In the genomic region with DNA sequence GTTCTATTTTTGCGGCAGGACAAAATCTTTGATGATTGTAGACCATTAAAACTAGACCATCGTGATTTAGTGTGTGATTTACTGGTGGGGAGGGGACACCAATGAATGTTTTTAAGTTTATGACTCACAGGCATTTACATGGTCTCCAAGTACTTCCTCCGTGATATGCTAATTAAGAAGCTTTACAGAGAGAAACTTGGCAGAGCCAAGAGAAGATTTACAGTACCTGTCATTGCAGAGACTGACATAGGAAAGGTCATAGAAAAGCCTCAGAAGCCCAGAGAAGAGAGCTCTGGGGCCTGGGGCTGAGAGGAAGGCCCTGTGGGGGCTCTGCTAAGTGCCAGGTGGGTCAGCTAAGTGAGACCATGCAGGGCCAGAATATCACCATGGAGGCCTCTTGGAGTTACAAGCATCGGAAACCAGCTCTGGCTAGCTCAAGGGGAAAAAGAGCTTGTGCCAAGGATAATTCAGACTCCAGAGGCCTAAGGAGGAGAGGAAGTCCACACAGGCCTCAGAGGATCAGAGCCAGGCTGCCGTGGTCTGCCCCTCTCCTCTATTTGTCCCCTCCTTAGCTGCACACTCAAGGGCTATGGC, we compare ENCODE assay signal across 15 mouse cellular contexts. TPM values are rescaled to one million over a fixed set of nuclear protein-coding genes. Genes with fewer than 3 reads are reported as not detected.
DNase-seq lines count a peak whose midpoint lies in the region; ATAC-seq and TF ChIP-seq lines count a peak whose summit lies in the region.
"Had no signal": no experiment of that assay in that cellular context is flagged by ENCODE, and none has a peak within 500 bp of the region (broad histone marks: within the 10 kb centered on the region; RNA-seq: fewer than 3 reads in every experiment).

No protein-coding gene starts in this region.

- no peak for DNase-seq in gastrocnemius, adult 2 months
- DNase-seq in gastrocnemius, adult 18-20 months (ENCODE audit: low spot score): no peak
- peak; percentile 18 for DNase-seq in limb, embryonic 14.5 days (ENCODE audit: low spot score)
- no peak for DNase-seq in limb, embryonic 10.5 days (ENCODE audit: low spot score)
- no peak for DNase-seq in ovary, postnatal 36 days (ENCODE audit: low spot score)
- DNase-seq in frontal cortex, postnatal 36 days (ENCODE audit: low spot score in 2 of 2): no peak
- DNase-seq: cerebellum, adult 18-20 months; forebrain, postnatal 0 days; left cerebral cortex, postnatal 4 days; lung, postnatal 10 days; midbrain, embryonic 14.5 days; thymus, adult 2 months had no signal

- intact Hi-C loops in gastrocnemius, adult 2 months (cut with DNase I): no loop called here

- H3K4me3 ChIP-seq in gastrocnemius, adult 2 months: no peak overlapping the region
- H3K4me3 ChIP-seq in limb, embryonic 14.5 days (replicated peaks; ENCODE audit: low read length): no peak overlapping the region
- no peak overlapping the region for H3K4me3 ChIP-seq in limb, embryonic 10.5 days
- no peak overlapping the region for H3K4me3 ChIP-seq in intestine, embryonic 16.5 days (ENCODE audit: low read length)
- no peak overlapping the region for H3K4me3 ChIP-seq in stomach, embryonic 15.5 days (replicated peaks)
- H3K4me3 ChIP-seq: embryonic facial prominence, embryonic 13.5 days had no signal

- no peak for ATAC-seq in limb, embryonic 14.5 days (ENCODE audit: low FRiP score, low read depth)
- ATAC-seq in intestine, embryonic 16.5 days: peak; percentile 22; the same call in 1 of the 2 replicates
- no peak for ATAC-seq in stomach, embryonic 15.5 days (ENCODE audit: insufficient read depth, low FRiP score, low read depth)
- ATAC-seq: forebrain, postnatal 0 days had no signal

- no peak for TF ChIP-seq POLR2A in limb, embryonic 14.5 days (IDR thresholded peaks at IDR 0.05; ENCODE audit: borderline replicate concordance, extremely low read depth, insufficient read depth, insufficient read length)

- H3K4me1 ChIP-seq in limb, embryonic 14.5 days (ENCODE audit: control insufficient read depth, insufficient read depth, low read length): peaks cover 8% of the 10 kb centered on the region; the same call in 1 of the 2 replicates
- peaks cover 20% of the 10 kb centered on the region for H3K4me1 ChIP-seq in limb, embryonic 10.5 days
- H3K4me1 ChIP-seq in intestine, embryonic 16.5 days (ENCODE audit: control insufficient read depth, insufficient read depth, low read length): peaks cover 26% of the 10 kb centered on the region
- H3K4me1 ChIP-seq in stomach, embryonic 15.5 days: 0 out of 2 replicates have a peak, but pooled peaks cover 15% of the 10 kb centered on the region

- 20% methylated on average over 5 of the region's 5 CpGs for WGBS in limb, embryonic 14.5 days
- WGBS in limb, embryonic 10.5 days: 54% methylated on average over 5 of the region's 5 CpGs
- 37% methylated on average over 5 of the region's 5 CpGs for WGBS in intestine, embryonic 16.5 days
- WGBS in stomach, embryonic 15.5 days: 57% methylated on average over 5 of the region's 5 CpGs

- TF ChIP-seq CTCF in gastrocnemius, adult 2 months (IDR thresholded peaks at IDR 0.05): no peak

- no peaks in the 10 kb centered on the region for H3K27me3 ChIP-seq in limb, embryonic 14.5 days (ENCODE audit: control insufficient read depth, insufficient read depth, low read length)
- no peaks in the 10 kb centered on the region for H3K27me3 ChIP-seq in limb, embryonic 10.5 days (ENCODE audit: low read depth, poor library complexity, severe bottlenecking)
- no peaks in the 10 kb centered on the region for H3K27me3 ChIP-seq in intestine, embryonic 16.5 days (replicated peaks; ENCODE audit: control insufficient read depth, insufficient read depth, low read length)
- no peaks in the 10 kb centered on the region for H3K27me3 ChIP-seq in stomach, embryonic 15.5 days (replicated peaks)
- H3K27me3 ChIP-seq: embryonic facial prominence, embryonic 13.5 days had no signal

- H3K9ac ChIP-seq in limb, embryonic 14.5 days (ENCODE audit: low read depth, low read length, severe bottlenecking): no peak overlapping the region
- 0 out of 2 replicates have a peak overlapping the region, but pooled peaks have one; percentile 35 for H3K9ac ChIP-seq in intestine, embryonic 16.5 days (ENCODE audit: low read depth, low read length)
- H3K9ac ChIP-seq in stomach, embryonic 15.5 days: no peak overlapping the region
- H3K9ac ChIP-seq: embryonic facial prominence, embryonic 13.5 days; forebrain, postnatal 0 days had no signal

- peak overlapping the region; percentile 85 for H3K27ac ChIP-seq in gastrocnemius, adult 2 months
- H3K27ac ChIP-seq in limb, embryonic 14.5 days (replicated peaks; ENCODE audit: low read depth, low read length): no peak overlapping the region
- no peak overlapping the region for H3K27ac ChIP-seq in limb, embryonic 10.5 days
- peak overlapping the region; percentile 78 for H3K27ac ChIP-seq in intestine, embryonic 16.5 days (ENCODE audit: low read length)
- peak overlapping the region; percentile 28; the same call in 1 of the 2 replicates for H3K27ac ChIP-seq in stomach, embryonic 15.5 days
- H3K27ac ChIP-seq: embryonic facial prominence, embryonic 13.5 days had no signal

- no peak overlapping the region for H3K4me2 ChIP-seq in limb, embryonic 14.5 days (replicated peaks; ENCODE audit: low read depth, low read length, severe bottlenecking)
- H3K4me2 ChIP-seq in intestine, embryonic 16.5 days (ENCODE audit: low read depth, low read length): no peak overlapping the region
- H3K4me2 ChIP-seq in stomach, embryonic 15.5 days: no peak overlapping the region
- H3K4me2 ChIP-seq: embryonic facial prominence, embryonic 13.5 days had no signal

- H3K9me3 ChIP-seq in limb, embryonic 14.5 days (ENCODE audit: control insufficient read depth, low read length): no peaks in the 10 kb centered on the region
- H3K9me3 ChIP-seq in limb, embryonic 10.5 days (replicated peaks): no peaks in the 10 kb centered on the region
- H3K9me3 ChIP-seq in intestine, embryonic 16.5 days (ENCODE audit: control insufficient read depth, low read length): no peaks in the 10 kb centered on the region
- H3K9me3 ChIP-seq in stomach, embryonic 15.5 days: no peaks in the 10 kb centered on the region
- H3K9me3 ChIP-seq: embryonic facial prominence, embryonic 13.5 days had no signal

- H3K36me3 ChIP-seq in limb, embryonic 14.5 days (ENCODE audit: control insufficient read depth, insufficient read depth, low read length): no peaks in the 10 kb centered on the region
- H3K36me3 ChIP-seq in limb, embryonic 10.5 days: no peaks in the 10 kb centered on the region
- no peaks in the 10 kb centered on the region for H3K36me3 ChIP-seq in intestine, embryonic 16.5 days (ENCODE audit: control insufficient read depth, insufficient read depth, low read length)
- H3K36me3 ChIP-seq in stomach, embryonic 15.5 days: no peaks in the 10 kb centered on the region
- H3K36me3 ChIP-seq: embryonic facial prominence, embryonic 13.5 days had no signal

RNA-seq across cellular contexts. Expression of gene Mrvi1, which starts 7.1 kb away (rescaled TPM):
- 1 to 10 TPM; 4.1 to 4.7 TPM for total RNA-seq in gastrocnemius, adult 2 months (2021)
- total RNA-seq in gastrocnemius, adult 18-20 months (2021): 1 to 10 TPM; 4.7 to 5.2 TPM
- 1.2 and 2.1 TPM in 2 replicates for polyA plus RNA-seq in limb, embryonic 14.5 days (2012; rRNA removed)
- 0.76 and 1.0 TPM in 2 replicates for polyA plus RNA-seq in limb, embryonic 14.5 days (2014; fragmentation: Nextera tagmentation; extraction: Ambion mirVana)
- polyA plus RNA-seq in limb, embryonic 10.5 days (2016; fragmentation: Nextera tagmentation; extraction: Ambion mirVana): 0.49 and 1.3 TPM in 2 replicates
- 12.0 and 13.0 TPM in 2 replicates for polyA plus RNA-seq in intestine, embryonic 16.5 days (2015; fragmentation: Nextera tagmentation; extraction: Ambion mirVana)
- 18.0 and 19.3 TPM in 2 replicates for polyA plus RNA-seq in stomach, embryonic 15.5 days (2015; fragmentation: Nextera tagmentation; extraction: Ambion mirVana)

RNA-seq across cellular contexts. Expression of gene Ctr9, which starts 39.4 kb away (rescaled TPM):
- total RNA-seq in gastrocnemius, adult 2 months (2021): 10 to 100 TPM; 16.1 to 16.4 TPM
- 10 to 100 TPM; 16.9 to 18.7 TPM for total RNA-seq in gastrocnemius, adult 18-20 months (2021)
- 29.8 and 36.0 TPM in 2 replicates for polyA plus RNA-seq in limb, embryonic 14.5 days (2012; rRNA removed)
- polyA plus RNA-seq in limb, embryonic 14.5 days (2014; fragmentation: Nextera tagmentation; extraction: Ambion mirVana): 57.6 and 67.0 TPM in 2 replicates
- 64.1 and 80.1 TPM in 2 replicates for polyA plus RNA-seq in limb, embryonic 10.5 days (2016; fragmentation: Nextera tagmentation; extraction: Ambion mirVana)
- 45.1 and 48.7 TPM in 2 replicates for polyA plus RNA-seq in intestine, embryonic 16.5 days (2015; fragmentation: Nextera tagmentation; extraction: Ambion mirVana)
- 58.9 and 62.2 TPM in 2 replicates for polyA plus RNA-seq in stomach, embryonic 15.5 days (2015; fragmentation: Nextera tagmentation; extraction: Ambion mirVana)

Comparison
In these comparisons a context has a peak if more than half of its experiments do, and no peak if none do; other contexts are left out.
1. H3K27ac ChIP-seq: peak in gastrocnemius, adult 2 months (single experiment), intestine, embryonic 16.5 days (single experiment) and stomach, embryonic 15.5 days (single experiment); none in limb, embryonic 14.5 days (single experiment) and limb, embryonic 10.5 days (single experiment).